Mouse (Mus musculus): ENCODE data around the gene Herc6.
A peak's percentile ranks its signal among the peaks of the same experiment; 100 is the strongest.

GRCm38 (mm10) chr6:57533410-57533809 lies 47.4 kb upstream of the Herc6 start:
- no peak for TF ChIP-seq RAD21 (IDR thresholded peaks at IDR 0.05; ENCODE audit: low read depth, low read length)
- no peak for TF ChIP-seq CTCF (IDR thresholded peaks at IDR 0.05 in 2 of 3, conservative IDR thresholded peaks at IDR 0.05 in 1 of 3; ENCODE audit: control insufficient read depth in 1 of 3, insufficient read depth in 1 of 3, low read depth in 2 of 3, low read length in 3 of 3, poor library complexity in 1 of 3, severe bottlenecking in 1 of 3)
- TF ChIP-seq GABPA (IDR thresholded peaks at IDR 0.05; ENCODE audit: low read depth, low read length): no peak
- TF ChIP-seq RCOR1 (IDR thresholded peaks at IDR 0.05; ENCODE audit: low read depth, low read length): 0 out of 2 replicates have a peak, but pooled peaks have one; percentile 50
- TF ChIP-seq EP300 (IDR thresholded peaks at IDR 0.05; ENCODE audit: low read depth in 1 of 2, low read length in 2 of 2): peak; percentile 68 to 74; a peak in 3 of 4 replicates
- no peak for TF ChIP-seq KAT2A (conservative IDR thresholded peaks at IDR 0.05; ENCODE audit: low read depth, low read length)
- TF ChIP-seq ETS1 (IDR thresholded peaks at IDR 0.05; ENCODE audit: low read depth, low read length): peak; percentile 68

Measured in MEL (cell line).